Mouse (Mus musculus) liver, postnatal 0 days (tissue): ENCODE measurements around the gene Ccnk.
A peak's percentile ranks its signal among the peaks of the same experiment; 100 is the strongest.

Experiments used
- CTCF ChIP-seq: sonication (generic); IDR thresholded peaks from 2 replicates; pipeline ENCODE4 v1.5.1; 2016; ENCODE audit warnings: antibody characterized with exemption, low read depth
- EP300 ChIP-seq: IDR thresholded peaks from 2 replicates; pipeline ENCODE4 v1.6.1; 2016; ENCODE audit warnings: antibody characterized with exemption, low read depth, mild to moderate bottlenecking

- peak; percentile 76 for TF ChIP-seq CTCF
- TF ChIP-seq EP300, result no peak
Observed at GRCm38 (mm10) chr12:108217572-108217971, 38.2 kb downstream of the Ccnk start.
